Mouse (Mus musculus) spleen, postnatal 10 days (tissue): Measurements from ENCODE around the gene Ccser1.

Experiments
- DNase-seq, 2 experiments: peaks; one replicate each; pipeline ENCODE4 v3.0.0; 2021 to 2022; ENCODE audit warnings: low spot score in 2 of 2

Ccser1 gene

DNA sequence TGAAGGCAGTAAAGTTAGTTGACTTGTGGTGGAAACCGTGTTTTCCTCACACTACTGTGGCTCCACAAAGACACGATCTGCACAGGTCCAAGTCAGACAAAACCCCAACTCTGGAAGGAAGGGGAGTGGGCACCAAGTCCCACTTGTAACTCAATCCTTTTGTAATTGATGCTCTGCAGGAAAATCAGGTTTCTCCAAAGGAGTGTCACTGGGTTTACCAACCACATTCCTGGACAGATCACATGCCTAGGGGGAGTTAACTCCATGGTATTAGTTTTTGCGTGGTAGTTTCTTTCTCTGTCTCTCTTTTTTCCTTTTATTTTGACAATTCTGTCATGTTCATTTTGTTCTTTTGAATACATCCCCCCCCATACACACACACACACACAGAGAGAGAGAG lies 252.0 kb downstream of the Ccser1 start:
- no peak for DNase-seq

DNA sequence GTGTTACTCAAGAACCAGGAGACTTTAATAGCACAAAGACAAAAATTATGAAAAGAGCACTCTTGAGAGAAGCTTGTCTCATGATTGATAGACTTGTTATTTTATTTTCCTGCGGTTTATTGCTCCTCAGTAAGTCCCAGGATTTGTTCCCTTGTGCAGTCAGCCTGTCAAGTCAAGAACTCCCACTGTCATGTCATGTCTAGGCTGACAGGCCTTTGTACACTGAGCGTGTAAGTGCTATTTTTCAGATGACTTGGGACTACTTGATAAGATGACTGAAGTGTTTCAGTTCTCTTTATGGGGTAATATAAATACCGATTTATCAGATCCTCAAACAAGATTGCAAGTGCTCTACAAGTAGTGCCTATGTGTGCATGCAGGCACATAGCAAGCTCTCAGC lies 252.6 kb downstream of the Ccser1 start:
- DNase-seq = no peak

GRCm38 (mm10) chr6:61438165-61438564 lies 258.0 kb downstream of the Ccser1 start:
- no peak for DNase-seq

- DNase-seq = no peak
Measured at GRCm38 (mm10) chr6:61471371-61472152, 291.4 kb downstream of the Ccser1 start.

GRCm38 (mm10) chr6:61485336-61485735 lies 305.2 kb downstream of the Ccser1 start:
- DNase-seq = no peak

DNA sequence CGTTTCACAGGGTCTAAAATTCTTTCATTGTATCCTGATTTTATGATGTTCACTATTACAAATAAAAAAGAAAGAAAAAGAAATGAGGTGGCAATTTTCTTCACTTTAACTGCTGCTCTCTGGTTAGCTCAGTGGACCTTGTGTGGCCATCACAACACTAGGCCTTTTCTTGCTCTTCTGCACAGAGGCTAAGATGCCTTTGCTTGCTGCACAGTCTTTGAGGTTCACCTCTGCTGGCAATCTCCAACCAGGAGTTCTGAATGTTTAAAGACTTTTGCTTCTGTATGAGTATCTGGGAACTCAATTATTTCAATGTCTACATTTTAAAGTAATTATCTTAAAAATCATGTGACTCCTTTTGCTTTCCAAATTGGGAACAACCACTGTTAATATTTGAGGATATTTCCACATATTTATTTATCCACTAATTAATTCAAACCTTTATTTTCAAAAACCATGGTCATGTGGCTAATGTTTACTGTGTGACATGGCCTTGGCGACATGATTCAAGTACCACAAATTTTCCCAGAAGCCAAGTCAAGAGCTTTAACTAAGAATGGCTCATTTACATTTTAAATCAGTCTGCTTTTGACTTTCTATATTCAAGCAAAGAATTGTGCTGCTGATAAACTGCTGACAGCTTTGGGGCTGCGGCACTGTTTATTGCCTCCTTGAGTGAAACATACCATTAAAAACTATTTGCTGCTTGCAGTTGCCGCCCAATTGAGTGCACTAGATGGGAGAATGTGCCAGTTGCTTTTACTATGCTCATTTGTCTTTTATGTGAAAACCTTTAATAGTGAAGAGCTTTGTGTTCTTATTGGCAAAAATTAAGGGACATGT lies 312.1 kb downstream of the Ccser1 start:
- no peak for DNase-seq

GRCm38 (mm10) chr6:61493386-61493785 lies 313.3 kb downstream of the Ccser1 start:
- no peak for DNase-seq

- DNase-seq = no peak
Measured at GRCm38 (mm10) chr6:61515310-61515709, 335.2 kb downstream of the Ccser1 start.

GRCm38 (mm10) chr6:61521587-61521986 lies 341.5 kb downstream of the Ccser1 start:
- DNase-seq = no peak

DNA sequence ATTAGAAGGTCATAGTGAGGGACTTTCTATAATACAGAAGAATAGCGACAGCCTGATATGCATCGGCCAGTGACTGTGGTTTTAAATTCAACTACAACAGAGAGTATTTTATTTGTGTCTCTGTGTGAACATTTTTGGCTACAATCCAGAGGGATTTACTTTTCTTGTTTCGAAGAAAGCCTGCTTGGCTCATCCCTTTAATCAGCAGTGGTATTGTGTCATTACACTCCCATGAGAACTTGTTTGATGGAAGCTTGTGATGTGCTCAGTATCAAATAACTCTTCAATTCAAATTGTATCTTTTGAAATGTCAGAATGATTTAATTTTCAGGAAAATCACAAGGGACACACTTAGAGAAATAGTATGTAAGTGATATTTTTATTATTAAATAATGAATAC lies 342.0 kb downstream of the Ccser1 start:
- no peak for DNase-seq

DNA sequence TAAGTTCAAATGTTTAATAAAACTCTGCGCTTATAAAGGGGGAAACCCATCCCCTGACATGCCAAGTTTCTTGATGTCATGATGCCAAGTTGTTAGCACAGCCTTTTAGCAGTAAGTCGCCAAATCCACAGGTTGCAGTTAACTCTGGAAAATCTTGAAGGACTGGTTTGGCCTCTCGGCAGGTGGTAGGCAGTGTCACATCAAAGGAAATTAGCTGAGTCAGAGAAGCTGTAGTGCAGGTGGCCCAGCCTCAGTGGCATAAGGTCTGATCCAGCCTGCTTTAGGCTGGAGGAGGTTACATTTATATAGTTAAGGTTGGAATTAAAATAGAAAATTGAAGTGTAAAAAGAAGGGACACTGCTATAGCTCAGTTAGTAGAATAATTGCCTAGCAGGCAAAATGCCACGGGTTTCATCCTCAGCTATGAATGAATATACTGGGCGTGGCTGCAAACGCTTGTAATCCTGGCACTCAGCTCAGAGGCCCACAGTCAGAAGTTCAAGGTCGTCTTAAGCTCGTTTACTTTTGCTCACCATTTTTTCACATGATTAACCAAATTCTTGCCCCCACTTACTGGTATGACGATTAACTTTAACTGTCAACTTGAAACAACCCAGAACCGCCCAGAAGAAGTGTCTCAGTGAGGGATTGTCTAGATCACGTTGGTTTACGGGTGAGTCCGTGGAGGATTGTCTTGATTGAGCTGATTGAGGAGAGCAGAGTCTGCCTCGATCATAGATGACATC lies 343.8 kb downstream of the Ccser1 start:
- no peak for DNase-seq

- no peak for DNase-seq
Measured at GRCm38 (mm10) chr6:61540732-61541131, 360.6 kb downstream of the Ccser1 start.

DNA sequence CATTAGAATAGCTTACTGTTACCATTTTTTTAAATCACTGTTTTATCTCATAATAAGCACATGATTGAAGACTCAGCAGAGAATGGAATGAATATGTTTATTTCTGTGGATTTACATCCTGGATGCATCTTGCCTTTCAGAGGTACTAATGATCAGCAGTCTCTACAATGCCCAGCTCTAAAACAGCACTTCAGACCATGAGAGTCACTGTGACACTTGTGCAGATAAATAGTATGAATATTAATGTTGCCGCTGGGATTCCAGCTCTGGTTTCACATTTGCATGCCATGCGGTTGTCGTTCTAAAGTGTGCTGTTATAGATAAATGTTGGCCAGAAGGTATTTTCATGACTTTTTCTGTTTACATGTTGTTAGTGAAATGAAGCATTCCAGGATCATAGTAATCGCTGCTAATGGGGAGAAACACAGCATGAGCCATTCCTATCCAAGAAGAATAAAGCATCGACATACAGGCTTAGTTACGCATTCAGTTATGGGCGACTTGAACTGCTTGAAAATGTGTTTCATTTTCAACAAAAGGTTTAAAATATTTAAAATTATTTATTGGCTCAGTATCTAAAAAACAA lies 363.4 kb downstream of the Ccser1 start:
- no peak for DNase-seq

DNA sequence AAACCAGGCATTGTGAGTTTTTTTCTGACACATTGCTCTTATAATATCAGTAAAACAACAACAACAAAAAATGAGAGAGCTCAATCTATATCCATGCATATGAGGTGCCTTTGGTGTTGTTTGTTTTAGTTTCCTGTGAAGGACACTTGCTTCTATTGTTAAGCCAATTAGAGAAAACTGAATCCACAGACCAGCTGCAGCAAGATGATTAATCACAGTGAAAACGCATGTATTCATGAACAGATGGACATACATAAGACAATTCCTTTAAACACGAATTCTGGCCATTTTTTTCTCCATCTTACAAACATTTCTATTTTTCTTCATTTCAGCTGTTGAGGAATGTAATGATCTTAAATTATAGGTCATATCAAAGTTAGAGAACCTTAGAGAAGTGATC lies 387.4 kb downstream of the Ccser1 start:
- no peak for DNase-seq

- no peak for DNase-seq
Measured at GRCm38 (mm10) chr6:61567967-61568366, 387.8 kb downstream of the Ccser1 start.

- no peak for DNase-seq
Measured at GRCm38 (mm10) chr6:61581696-61582095, 401.6 kb downstream of the Ccser1 start.

DNA sequence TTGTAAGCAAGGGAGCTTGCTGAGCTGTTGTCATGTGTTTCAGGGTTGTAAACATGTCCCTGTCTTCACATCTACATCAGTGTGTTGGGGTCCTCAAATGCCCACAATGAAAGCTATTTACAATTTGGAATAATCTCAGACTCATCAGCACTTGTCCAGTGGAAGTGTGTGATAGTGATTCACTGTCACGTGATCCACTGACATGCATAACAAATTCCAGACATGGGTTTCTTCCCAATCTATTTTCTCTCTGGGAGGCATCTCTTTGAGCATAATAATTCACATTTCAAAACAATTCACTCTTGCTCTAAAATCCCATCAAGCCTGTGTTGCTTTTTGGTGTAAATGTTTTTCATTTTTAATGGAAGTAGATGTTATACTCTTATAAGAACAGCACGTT lies 408.9 kb downstream of the Ccser1 start:
- DNase-seq = no peak

GRCm38 (mm10) chr6:61601911-61602310 lies 421.8 kb downstream of the Ccser1 start:
- no peak for DNase-seq

GRCm38 (mm10) chr6:61614920-61615319 lies 434.8 kb downstream of the Ccser1 start:
- no peak for DNase-seq

DNA sequence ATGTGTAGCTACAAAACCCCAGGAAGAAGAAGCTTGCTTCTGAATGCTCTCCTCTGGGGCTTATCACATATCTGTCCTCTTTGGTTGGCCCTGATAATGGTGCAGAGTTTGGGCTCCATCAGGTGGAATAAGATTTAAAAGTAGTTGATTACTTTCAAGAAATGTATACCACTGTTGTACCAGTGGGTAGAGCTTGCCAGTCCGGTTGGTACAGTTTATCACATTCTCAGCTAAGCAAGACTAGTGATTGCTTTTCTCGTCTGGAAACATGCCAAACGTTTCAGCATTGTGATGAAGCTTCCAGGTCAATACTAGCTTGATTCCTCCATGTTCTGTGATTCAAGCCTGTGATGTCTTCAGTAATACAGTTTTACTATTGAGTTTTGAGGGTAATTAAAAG lies 441.6 kb downstream of the Ccser1 start:
- DNase-seq = no peak

- DNase-seq = no peak
Measured at GRCm38 (mm10) chr6:61661414-61661813, 481.3 kb downstream of the Ccser1 start.

- DNase-seq = no peak
Measured at GRCm38 (mm10) chr6:61664572-61664971, 484.4 kb downstream of the Ccser1 start.
